ENCODE assay signal across 8 mouse cellular contexts in genomic region chr11:96303151-96304099, GRCm38 (mm10). TPM values are rescaled to one million over a fixed set of nuclear protein-coding genes. Genes with fewer than 3 reads are reported as not detected.
DNase-seq lines count a peak whose midpoint lies in the region; ATAC-seq and TF ChIP-seq lines count a peak whose summit lies in the region.

Gene Hoxb5 (plus strand): TSS chr11:96303336.

- WGBS in heart, adult 2 months = 2% methylated on average over 69 of the region's 69 CpGs
- 4% methylated on average over 69 of the region's 69 CpGs for WGBS in intestine, postnatal 0 days

- no peak for TF ChIP-seq EP300 in heart, adult 2 months (IDR thresholded peaks at IDR 0.05; ENCODE audit: insufficient read depth, low read depth, low read length)

- H3K36me3 ChIP-seq in heart, adult 2 months (ENCODE audit: control insufficient read depth, insufficient read depth, low read length) = no peaks in the 10 kb centered on the region
- no peaks in the 10 kb centered on the region for H3K36me3 ChIP-seq in intestine, postnatal 0 days (ENCODE audit: control insufficient read depth, insufficient read depth)

- DNase-seq in heart, adult 2 months = peak; percentile 59 to 77
- DNase-seq in heart, adult 8-10 months (ENCODE audit: low spot score) = no peak
- DNase-seq in adrenal gland, adult 8-10 months = peak; percentile 89
- DNase-seq in gastrocnemius, postnatal 25 days = peak; percentile 57
- peak; percentile 79 to 86 for DNase-seq in lung, adult 18-20 months
- DNase-seq in cerebellum, adult 9-11 months = no peak

- peak; percentile 83 for TF ChIP-seq CTCF in heart, adult 2 months (IDR thresholded peaks at IDR 0.05)
- TF ChIP-seq CTCF in intestine, postnatal 0 days (IDR thresholded peaks at IDR 0.05; ENCODE audit: low read depth) = peak; percentile 95

- peak within 1 kb of the TSS; percentile 40 for H3K9ac ChIP-seq in heart, adult 2 months (ENCODE audit: low read depth, low read length)
- peak within 1 kb of the TSS; percentile 55 for H3K9ac ChIP-seq in intestine, postnatal 0 days (ENCODE audit: low read depth, low read length)

- H3K4me3 ChIP-seq in heart, adult 2 months = peak within 1 kb of the TSS; percentile 33
- peak within 1 kb of the TSS; percentile 43 for H3K4me3 ChIP-seq in intestine, postnatal 0 days (ENCODE audit: low read depth, low read length)

- intact Hi-C loops in heart, adult 2 months (cut with DNase I) = loop anchor here (1.0 to 5.0 kb wide), 3 partner anchors 104 to 249 kb away; no protein-coding TSS in a partner anchor

- ATAC-seq in intestine, postnatal 0 days = peak; percentile 25
- 0 out of 2 replicates have a peak, but pooled peaks have one; percentile 30 for ATAC-seq in neutrophil, adult 5-6 weeks (ENCODE audit: extremely low read depth, insufficient number of reproducible peaks, low FRiP score, poor library complexity, severe bottlenecking)

- H3K4me2 ChIP-seq in intestine, postnatal 0 days (replicated peaks; ENCODE audit: low read depth) = peak within 1 kb of the TSS; percentile 63

- H3K79me2 ChIP-seq in heart, adult 2 months (replicated peaks; ENCODE audit: control insufficient read depth, insufficient read depth, low read length) = no peaks in the 10 kb centered on the region

- no peaks in the 10 kb centered on the region for H3K4me1 ChIP-seq in heart, adult 2 months (ENCODE audit: control insufficient read depth, insufficient read depth, low read length)
- no peaks in the 10 kb centered on the region; the same call in 1 of the 2 replicates for H3K4me1 ChIP-seq in intestine, postnatal 0 days (replicated peaks; ENCODE audit: control insufficient read depth, insufficient read depth, low read length)

- TF ChIP-seq POLR2A in heart, adult 2 months (IDR thresholded peaks at IDR 0.05; ENCODE audit: insufficient read depth, low read depth, low read length) = no peak

- H3K27me3 ChIP-seq in heart, adult 2 months (ENCODE audit: control insufficient read depth, insufficient read depth, low read length) = peaks cover 41% of the 10 kb centered on the region
- peaks cover 69% of the 10 kb centered on the region for H3K27me3 ChIP-seq in intestine, postnatal 0 days (replicated peaks; ENCODE audit: control insufficient read depth, insufficient read depth, low read length)

- peak within 1 kb of the TSS; percentile 2; the same call in 1 of the 2 replicates for H3K27ac ChIP-seq in heart, adult 2 months
- peak within 1 kb of the TSS; percentile 68 for H3K27ac ChIP-seq in intestine, postnatal 0 days (ENCODE audit: low read depth, low read length)

- H3K9me3 ChIP-seq in intestine, postnatal 0 days (ENCODE audit: control insufficient read depth) = no peaks in the 10 kb centered on the region

RNA-seq across cellular contexts. Expression of gene Hoxb5, which starts in this region (rescaled TPM):
- total RNA-seq in heart, adult 2 months (2021) = under 1 TPM in 1 of 2 experiments, not detected in 1; 0.18 TPM
- 0.20 and 0.23 TPM in 2 replicates for polyA plus RNA-seq in heart, adult 2 months (2012; rRNA removed)
- under 1 TPM in 1 of 4 experiments, not detected in 3; 0.11 TPM for total RNA-seq in heart, adult 8-10 months (2022)
- total RNA-seq in adrenal gland, adult 8-10 months (2022) = 10 to 100 TPM; 25.2 to 38.3 (median 26.7) TPM
- total RNA-seq in gastrocnemius, postnatal 25 days (2021) = under 1 TPM; 0.38 to 0.64 TPM
- 14.7 and 15.8 TPM in 2 replicates for polyA plus RNA-seq in intestine, postnatal 0 days (2015; fragmentation: Nextera tagmentation; extraction: Ambion mirVana)
- total RNA-seq in neutrophil, adult 5-6 weeks (2017) = 0.25 TPM in 1 of 2 replicates, not detected in the other

Comparison
In these comparisons a context has a peak if more than half of its experiments do, and no peak if none do; other contexts are left out.
1. RNA of gene Hoxb5 (total RNA-seq): 25.2 to 38.3 TPM in adrenal gland, adult 8-10 months; 0.38 to 0.64 TPM in gastrocnemius, postnatal 25 days, 0.18 TPM in heart, adult 2 months, 0.11 TPM in heart, adult 8-10 months and 0.25 TPM in neutrophil, adult 5-6 weeks; every median in the first group is over 10 times any median in the second.
2. RNA of gene Hoxb5 (polyA plus RNA-seq): 14.7 to 15.8 TPM in intestine, postnatal 0 days; 0.20 to 0.23 TPM in heart, adult 2 months; every median in the first group is over 10 times any median in the second.
3. Peak in DNase-seq, H3K4me3 ChIP-seq, H3K27ac ChIP-seq and H3K9ac ChIP-seq in heart, adult 2 months; RNA of the gene not detected or under 1 TPM.
4. Peak in DNase-seq in gastrocnemius, postnatal 25 days; RNA of the gene not detected or under 1 TPM.
5. Peak in ATAC-seq in neutrophil, adult 5-6 weeks; RNA of the gene not detected or under 1 TPM.
6. DNase-seq: peak in adrenal gland, adult 8-10 months (single experiment) and lung, adult 18-20 months (2 of 2); none in heart, adult 8-10 months (single experiment) and cerebellum, adult 9-11 months (single experiment).